ENCODE assay signal across 10 mouse cellular contexts in genomic region chr1:156710472-156711098, GRCm38 (mm10). TPM values are rescaled to one million over a fixed set of nuclear protein-coding genes. Genes with fewer than 3 reads are reported as not detected.
A peak's percentile ranks its signal among the peaks of the same experiment; 100 is the strongest.
DNase-seq lines count a peak whose midpoint lies in the region; ATAC-seq and TF ChIP-seq lines count a peak whose summit lies in the region.
"Had no signal": no experiment of that assay in that cellular context is flagged by ENCODE, and none has a peak within 500 bp of the region (broad histone marks: within the 10 kb centered on the region; RNA-seq: fewer than 3 reads in every experiment).

No protein-coding gene starts in this region.

- H3K4me3 ChIP-seq in lung, embryonic 16.5 days (ENCODE audit: low read length) = no peak overlapping the region
- H3K4me3 ChIP-seq in lung, adult 2 months (replicated peaks; ENCODE audit: extremely low read depth, low read depth, low read length) = no peak overlapping the region
- H3K4me3 ChIP-seq in stomach, postnatal 0 days (ENCODE audit: low read depth, low read length) = no peak overlapping the region
- H3K4me3 ChIP-seq: liver, embryonic 13.5 days had no signal

- peaks cover 4% of the 10 kb centered on the region; the same call in 1 of the 2 replicates for H3K4me1 ChIP-seq in lung, embryonic 16.5 days (replicated peaks; ENCODE audit: control insufficient read depth, insufficient read depth, low read length)
- peaks cover 1% of the 10 kb centered on the region; the same call in 1 of the 2 replicates for H3K4me1 ChIP-seq in lung, adult 2 months (ENCODE audit: control insufficient read depth, insufficient read depth, low read length)
- no peaks in the 10 kb centered on the region for H3K4me1 ChIP-seq in stomach, postnatal 0 days (replicated peaks; ENCODE audit: control insufficient read depth, insufficient read depth)

- peak; percentile 62 for ATAC-seq in frontal cortex, adult (ENCODE audit: low TSS enrichment)
- peak; percentile 31; the same call in 1 of the 2 replicates for ATAC-seq in lung, embryonic 16.5 days (ENCODE audit: low read depth)
- peak; percentile 76 to 87 for ATAC-seq in hematopoietic stem cell, adult 5-6 weeks (replicated peaks in 1 of 2; ENCODE audit: insufficient read depth in 1 of 2, low FRiP score in 2 of 2, low TSS enrichment in 1 of 2, low read depth in 1 of 2, poor library complexity in 2 of 2, severe bottlenecking in 2 of 2)
- peak; percentile 82 for ATAC-seq in stomach, postnatal 0 days (ENCODE audit: low FRiP score, low TSS enrichment)

- whole genome bisulfite sequencing in lung, embryonic 16.5 days = 41% methylated on average over 10 of the region's 10 CpGs
- 45% methylated on average over 10 of the region's 10 CpGs for WGBS in lung, adult 2 months
- WGBS in stomach, postnatal 0 days = 49% methylated on average over 10 of the region's 10 CpGs

- H3K4me2 ChIP-seq in lung, embryonic 16.5 days (ENCODE audit: low read depth, low read length) = no peak overlapping the region
- 0 out of 2 replicates have a peak overlapping the region, but pooled peaks have one; percentile 12 for H3K4me2 ChIP-seq in stomach, postnatal 0 days (replicated peaks; ENCODE audit: low read depth)
- H3K4me2 ChIP-seq: liver, embryonic 13.5 days had no signal

- H3K27ac ChIP-seq in lung, embryonic 16.5 days (ENCODE audit: low read length) = no peak overlapping the region
- H3K27ac ChIP-seq in stomach, postnatal 0 days (replicated peaks) = peak overlapping the region; percentile 50; the same call in 1 of the 2 replicates
- H3K27ac ChIP-seq: liver, embryonic 13.5 days had no signal

- TF ChIP-seq EP300 in stomach, postnatal 0 days (optimal IDR thresholded peaks at IDR 0.05) = no peak

- no peak for DNase-seq in frontal cortex, postnatal 14 days (ENCODE audit: low spot score in 2 of 2)
- DNase-seq in lung, adult 2 months = no peak
- DNase-seq in stomach, postnatal 0 days (ENCODE audit: low spot score) = peak; percentile 53
- no peak for DNase-seq in gastrocnemius, postnatal 25 days
- DNase-seq in frontal cortex, postnatal 10 days (ENCODE audit: low spot score in 2 of 2) = no peak
- DNase-seq: kidney, postnatal 10 days; liver, embryonic 13.5 days had no signal

- TF ChIP-seq POLR2A in lung, adult 2 months (IDR thresholded peaks at IDR 0.05; ENCODE audit: borderline replicate concordance, extremely low read depth, low read depth, low read length) = no peak

- H3K9me3 ChIP-seq in lung, embryonic 16.5 days (ENCODE audit: control insufficient read depth, low read length) = no peaks in the 10 kb centered on the region
- H3K9me3 ChIP-seq in stomach, postnatal 0 days (ENCODE audit: control insufficient read depth, low read length) = no peaks in the 10 kb centered on the region
- H3K9me3 ChIP-seq: liver, embryonic 13.5 days had no signal

- H3K36me3 ChIP-seq in lung, embryonic 16.5 days (ENCODE audit: control insufficient read depth, insufficient read depth, low read length) = peaks cover 2% of the 10 kb centered on the region
- H3K36me3 ChIP-seq in stomach, postnatal 0 days (ENCODE audit: control insufficient read depth, insufficient read depth, low read length) = no peaks in the 10 kb centered on the region

- no peaks in the 10 kb centered on the region for H3K27me3 ChIP-seq in lung, embryonic 16.5 days (ENCODE audit: control insufficient read depth, insufficient read depth, low read depth, low read length)
- no peaks in the 10 kb centered on the region for H3K27me3 ChIP-seq in stomach, postnatal 0 days (ENCODE audit: control insufficient read depth, insufficient read depth, low read length)
- H3K27me3 ChIP-seq: liver, embryonic 13.5 days had no signal

- TF ChIP-seq CTCF in lung, adult 2 months (IDR thresholded peaks at IDR 0.05; ENCODE audit: insufficient read depth, low read length) = no peak
- no peak for TF ChIP-seq CTCF in stomach, postnatal 0 days (IDR thresholded peaks at IDR 0.05; ENCODE audit: low read depth)

- no peak overlapping the region for H3K9ac ChIP-seq in lung, embryonic 16.5 days (ENCODE audit: low read length)
- H3K9ac ChIP-seq in stomach, postnatal 0 days (ENCODE audit: low read length) = no peak overlapping the region
- H3K9ac ChIP-seq: liver, embryonic 13.5 days had no signal

RNA-seq across cellular contexts. Expression of gene Fam20b, which starts 8.3 kb away (rescaled TPM):
- polyA plus RNA-seq in lung, embryonic 16.5 days (2015; fragmentation: Nextera tagmentation; extraction: Ambion mirVana) = 19.7 and 23.6 TPM in 2 replicates
- 16.3 and 25.9 TPM in 2 replicates for polyA plus RNA-seq in lung, adult 2 months (2012; rRNA removed)
- total RNA-seq in hematopoietic stem cell, adult 5-6 weeks (2017) = 41.6 and 43.4 TPM in 2 replicates
- 24.7 and 28.0 TPM in 2 replicates for polyA plus RNA-seq in stomach, postnatal 0 days (2015; fragmentation: Nextera tagmentation; extraction: Ambion mirVana)
- 10 to 100 TPM; 29.0 to 30.2 TPM for total RNA-seq in gastrocnemius, postnatal 25 days (2021)

RNA-seq across cellular contexts. Expression of gene Tor3a, which starts 36.4 kb away (rescaled TPM):
- 14.0 and 17.0 TPM in 2 replicates for polyA plus RNA-seq in lung, embryonic 16.5 days (2015; fragmentation: Nextera tagmentation; extraction: Ambion mirVana)
- 73.2 and 105 TPM in 2 replicates for polyA plus RNA-seq in lung, adult 2 months (2012; rRNA removed)
- 18.9 and 33.8 TPM in 2 replicates for total RNA-seq in hematopoietic stem cell, adult 5-6 weeks (2017)
- 16.8 and 17.1 TPM in 2 replicates for polyA plus RNA-seq in stomach, postnatal 0 days (2015; fragmentation: Nextera tagmentation; extraction: Ambion mirVana)
- total RNA-seq in gastrocnemius, postnatal 25 days (2021) = 1 to 10 TPM; 4.3 to 6.7 TPM

Comparison
In these comparisons a context has a peak if more than half of its experiments do, and no peak if none do; other contexts are left out.
1. ATAC-seq: peak in every context shown above with its lines; median percentile 82 in stomach, postnatal 0 days; 82 in hematopoietic stem cell, adult 5-6 weeks; 62 in frontal cortex, adult; 31 in lung, embryonic 16.5 days.